Mouse (Mus musculus) right cerebral cortex, postnatal 36 days (tissue): ENCODE measurements around the gene Smagp.

ENCODE experiments used
- DNase-seq, 2 experiments: peaks; one replicate each; pipeline ENCODE4 v3.0.0; 2022; ENCODE audit warnings: low spot score in 2 of 2, mixed read lengths in 1 of 2

Gene Smagp

GRCm38 (mm10) chr15:100592817-100593216, 43.9 kb downstream of the Smagp start:
- DNase-seq, result no peak

GRCm38 (mm10) chr15:100590436-100590835, 46.3 kb downstream of the Smagp start:
- DNase-seq, result no peak

GRCm38 (mm10) chr15:100588297-100588696, 48.4 kb downstream of the Smagp start:
- no peak for DNase-seq

GRCm38 (mm10) chr15:100587166-100587565, 49.6 kb downstream of the Smagp start:
- DNase-seq, result no peak

GRCm38 (mm10) chr15:100585931-100586330, 50.8 kb downstream of the Smagp start:
- DNase-seq, result no peak

- DNase-seq, result no peak
Observed at GRCm38 (mm10) chr15:100580108-100580507, 56.6 kb downstream of the Smagp start.

GRCm38 (mm10) chr15:100577972-100578371, 58.8 kb downstream of the Smagp start:
- DNase-seq, result no peak

GRCm38 (mm10) chr15:100576810-100577209, 59.9 kb downstream of the Smagp start:
- no peak for DNase-seq

- DNase-seq, result no peak
Observed at GRCm38 (mm10) chr15:100576392-100576791, 60.3 kb downstream of the Smagp start.

- no peak for DNase-seq
Observed at GRCm38 (mm10) chr15:100575366-100575765, 61.4 kb downstream of the Smagp start.

GRCm38 (mm10) chr15:100574378-100574777, 62.4 kb downstream of the Smagp start:
- DNase-seq, result no peak

- DNase-seq, result no peak
Observed at GRCm38 (mm10) chr15:100573946-100574345, 62.8 kb downstream of the Smagp start.
